ENCODE assay signal across 26 mouse cellular contexts in genomic region chr4:137271856-137272255, GRCm38 (mm10). TPM values are rescaled to one million over a fixed set of nuclear protein-coding genes. Genes with fewer than 3 reads are reported as not detected.
"Had no signal": no experiment of that assay in that cellular context is flagged by ENCODE, and none has a peak within 500 bp of the region (broad histone marks: within the 10 kb centered on the region; RNA-seq: fewer than 3 reads in every experiment).

No protein-coding gene starts in this region.

- H3K4me2 ChIP-seq: limb, embryonic 13.5 days; liver, embryonic 12.5 days; liver, embryonic 15.5 days; lung, embryonic 15.5 days; midbrain, embryonic 13.5 days; neural tube, embryonic 13.5 days; stomach, embryonic 15.5 days had no signal

- ATAC-seq: liver, embryonic 12.5 days; midbrain, embryonic 13.5 days; midbrain, embryonic 16.5 days had no signal

- DNase-seq: kidney, postnatal 25 days; layer of hippocampus, adult 9-11 months; liver; lung, adult 18-20 months; lung, postnatal 10 days; lung, postnatal 36 days; retina, postnatal 1 day; right cerebral cortex, postnatal 25 days; spleen, adult 18-20 months; thymus, postnatal 25 days had no signal

- H3K9me3 ChIP-seq: limb, embryonic 10.5 days; limb, embryonic 13.5 days; liver, embryonic 12.5 days; liver, embryonic 15.5 days; lung, embryonic 15.5 days; megakaryocyte, embryonic 14.5 days; midbrain, embryonic 10.5 days; midbrain, embryonic 13.5 days; neural tube, embryonic 13.5 days; stomach, embryonic 15.5 days had no signal

- H3K4me3 ChIP-seq: layer of hippocampus, adult 2 months; limb, embryonic 10.5 days; limb, embryonic 13.5 days; liver, embryonic 12.5 days; liver, embryonic 15.5 days; lung, embryonic 15.5 days; megakaryocyte, embryonic 14.5 days; midbrain, embryonic 10.5 days; midbrain, embryonic 13.5 days; myocyte; neural tube, embryonic 13.5 days; stomach, embryonic 15.5 days had no signal

- H3K9ac ChIP-seq: limb, embryonic 13.5 days; liver, embryonic 12.5 days; liver, embryonic 15.5 days; lung, embryonic 15.5 days; midbrain, embryonic 13.5 days; neural tube, embryonic 13.5 days; stomach, embryonic 15.5 days had no signal

- H3K36me3 ChIP-seq: limb, embryonic 10.5 days; limb, embryonic 13.5 days; liver, embryonic 12.5 days; liver, embryonic 15.5 days; lung, embryonic 15.5 days; midbrain, embryonic 10.5 days; midbrain, embryonic 13.5 days; neural tube, embryonic 13.5 days; stomach, embryonic 15.5 days had no signal

- H3K27ac ChIP-seq: kidney, postnatal 0 days; layer of hippocampus, adult 2 months; limb, embryonic 10.5 days; limb, embryonic 13.5 days; liver, embryonic 12.5 days; liver, embryonic 15.5 days; lung, embryonic 15.5 days; midbrain, embryonic 10.5 days; midbrain, embryonic 13.5 days; neural tube, embryonic 13.5 days; stomach, embryonic 15.5 days had no signal

- H3K4me1 ChIP-seq: liver, embryonic 15.5 days; megakaryocyte, embryonic 14.5 days had no signal

RNA-seq across cellular contexts. Expression of gene Wnt4, which starts 5.4 kb away (rescaled TPM):
- total RNA-seq: monocyte, adult 5-6 weeks; neutrophil, adult 5-6 weeks had no signal
